Mouse (Mus musculus): ENCODE measurements around the gene Zbtb16.

DNA sequence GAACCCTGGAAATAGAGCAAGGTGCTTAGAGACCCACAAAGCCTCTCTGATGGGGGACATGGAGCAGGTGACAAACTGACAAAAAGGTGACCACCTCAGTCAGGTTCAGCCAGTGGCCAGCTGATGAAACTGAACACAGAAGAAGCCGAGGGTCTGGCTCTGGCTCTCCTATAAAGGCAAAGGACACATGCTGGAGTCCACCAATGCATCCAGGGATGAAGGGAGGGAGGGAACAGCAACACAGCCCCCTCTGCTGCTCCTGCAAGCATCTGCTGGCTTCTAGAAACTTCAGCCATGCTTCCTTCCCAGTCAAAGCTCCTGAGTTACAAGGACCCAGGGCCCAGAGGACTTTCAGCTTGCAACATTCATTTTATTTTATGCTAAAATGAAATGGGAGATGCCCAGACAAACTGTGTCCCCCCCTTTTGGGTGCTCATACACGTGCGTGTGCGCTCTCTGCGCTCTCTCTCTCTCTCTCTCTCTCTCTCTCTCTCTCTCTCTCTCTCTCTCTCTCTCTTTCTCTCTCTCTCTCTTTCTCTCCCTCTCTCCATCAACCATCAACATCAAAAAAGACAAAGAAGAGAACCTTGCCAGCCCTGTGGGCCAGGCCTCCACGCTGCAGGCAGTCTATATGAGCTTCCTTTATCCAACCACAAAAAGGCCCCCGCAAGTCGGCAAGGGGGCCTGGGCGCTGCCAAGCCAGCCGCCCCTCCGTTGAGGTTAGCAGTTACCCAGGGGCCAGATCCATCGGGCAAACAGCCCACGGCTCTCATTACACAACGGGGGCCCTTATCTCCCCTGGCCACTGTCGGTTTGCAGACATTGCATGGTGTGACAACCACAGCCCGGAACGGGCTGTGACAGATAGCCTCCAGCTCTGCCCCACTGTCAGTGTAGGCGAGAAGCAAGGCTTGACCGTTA, 21.8 kb downstream of the Zbtb16 start:
- TF ChIP-seq TCF3 (IDR thresholded peaks at IDR 0.05; ENCODE audit: insufficient read length, low read depth) (no peak), POLR2A (IDR thresholded peaks at IDR 0.05; ENCODE audit: insufficient read length, low read depth) (no peak), USF1 (IDR thresholded peaks at IDR 0.05; ENCODE audit: low read depth) (no peak), SRF (IDR thresholded peaks at IDR 0.05; ENCODE audit: control insufficient read depth, insufficient read length, low read depth) (no peak), MAX (IDR thresholded peaks at IDR 0.05; ENCODE audit: low read depth) (no peak), MYOD1 (IDR thresholded peaks at IDR 0.05; ENCODE audit: control insufficient read depth in 1 of 3, insufficient read length in 2 of 3, low read depth in 2 of 3) (no peak), POLR2AphosphoS2 (IDR thresholded peaks at IDR 0.05; ENCODE audit: insufficient read length, low read depth) (no peak), REST (IDR thresholded peaks at IDR 0.05; ENCODE audit: insufficient read depth, insufficient read length) (no peak), TCF12 (IDR thresholded peaks at IDR 0.05; ENCODE audit: insufficient read depth, poor library complexity, severe bottlenecking) (no peak)
